In the genomic region with DNA sequence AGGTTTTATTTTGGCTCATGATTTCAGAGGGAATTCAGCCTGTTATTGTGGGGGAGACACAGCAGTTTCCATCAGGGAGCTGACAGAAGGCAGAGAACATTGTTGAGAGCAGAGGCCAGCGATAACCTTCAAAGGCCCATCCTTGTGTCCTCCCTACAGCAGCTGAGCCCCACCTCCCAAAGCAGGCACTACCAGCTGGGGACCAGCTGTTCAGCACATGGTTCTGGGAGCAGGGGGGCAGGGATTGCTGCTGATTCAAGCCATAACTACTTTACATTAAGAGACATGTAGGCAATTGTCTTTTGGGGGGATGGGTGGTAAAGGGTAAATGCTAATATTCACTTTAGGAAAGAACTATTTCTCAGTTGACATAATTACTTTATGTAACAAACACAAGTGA, we compare ENCODE assay signal across 29 mouse cellular contexts. TPM values are rescaled to one million over a fixed set of nuclear protein-coding genes. Genes with fewer than 3 reads are reported as not detected.
DNase-seq lines count a peak whose midpoint lies in the region; ATAC-seq lines count a peak whose summit lies in the region.
"Had no signal": no experiment of that assay in that cellular context is flagged by ENCODE, and none has a peak within 500 bp of the region (broad histone marks: within the 10 kb centered on the region; RNA-seq: fewer than 3 reads in every experiment).

No protein-coding gene starts in this region.

- H3K4me3 ChIP-seq in limb, embryonic 11.5 days (ENCODE audit: low read depth, low read length), result no peak overlapping the region
- H3K4me3 ChIP-seq in limb, embryonic 10.5 days, result no peak overlapping the region
- H3K4me3 ChIP-seq in neural tube, embryonic 15.5 days (replicated peaks), result no peak overlapping the region
- H3K4me3 ChIP-seq: embryonic facial prominence, embryonic 12.5 days; erythroblast, embryonic 14.5 days; forebrain, embryonic 13.5 days; gastrocnemius, adult 2 months; heart, embryonic 10.5 days; kidney, embryonic 15.5 days; liver, embryonic 15.5 days; megakaryocyte, embryonic 14.5 days; neural tube, embryonic 12.5 days had no signal

- H3K27me3 ChIP-seq in limb, embryonic 11.5 days (ENCODE audit: control insufficient read depth, insufficient read depth, low read length), result no peaks in the 10 kb centered on the region
- no peaks in the 10 kb centered on the region for H3K27me3 ChIP-seq in limb, embryonic 10.5 days (ENCODE audit: low read depth, poor library complexity, severe bottlenecking)
- H3K27me3 ChIP-seq in neural tube, embryonic 15.5 days (replicated peaks), result no peaks in the 10 kb centered on the region
- H3K27me3 ChIP-seq: CH12.LX; embryonic facial prominence, embryonic 12.5 days; forebrain, embryonic 13.5 days; kidney, embryonic 15.5 days; neural tube, embryonic 12.5 days; Patski had no signal

- WGBS in limb, embryonic 11.5 days, result 42% methylated on average over 1 of the region's 1 CpGs
- 41% methylated on average over 1 of the region's 1 CpGs for WGBS in limb, embryonic 10.5 days
- WGBS in neural tube, embryonic 15.5 days, result 28% methylated on average over 1 of the region's 1 CpGs

- ATAC-seq in limb, embryonic 11.5 days (ENCODE audit: insufficient number of reproducible peaks, low FRiP score, low TSS enrichment, low read depth), result no peak
- ATAC-seq in neural tube, embryonic 15.5 days (ENCODE audit: low FRiP score), result no peak
- ATAC-seq: forebrain, embryonic 13.5 days; intestine, postnatal 0 days; Patski had no signal

- no peaks in the 10 kb centered on the region for H3K4me1 ChIP-seq in limb, embryonic 11.5 days (ENCODE audit: control insufficient read depth, insufficient read depth, low read length)
- no peaks in the 10 kb centered on the region for H3K4me1 ChIP-seq in limb, embryonic 10.5 days
- no peaks in the 10 kb centered on the region for H3K4me1 ChIP-seq in neural tube, embryonic 15.5 days
- H3K4me1 ChIP-seq: embryonic facial prominence, embryonic 12.5 days; forebrain, embryonic 13.5 days; kidney, embryonic 15.5 days; liver, embryonic 15.5 days; megakaryocyte, embryonic 14.5 days; neural tube, embryonic 12.5 days had no signal

- H3K4me2 ChIP-seq in limb, embryonic 11.5 days (ENCODE audit: low read depth, severe bottlenecking), result no peak overlapping the region
- no peak overlapping the region for H3K4me2 ChIP-seq in neural tube, embryonic 15.5 days
- H3K4me2 ChIP-seq: embryonic facial prominence, embryonic 12.5 days; forebrain, embryonic 13.5 days; kidney, embryonic 15.5 days; liver, embryonic 15.5 days; neural tube, embryonic 12.5 days had no signal

- H3K9me3 ChIP-seq in limb, embryonic 11.5 days (ENCODE audit: control insufficient read depth, low read length), result no peaks in the 10 kb centered on the region
- H3K9me3 ChIP-seq in limb, embryonic 10.5 days (replicated peaks), result no peaks in the 10 kb centered on the region
- H3K9me3 ChIP-seq in neural tube, embryonic 15.5 days (replicated peaks), result no peaks in the 10 kb centered on the region
- H3K9me3 ChIP-seq: embryonic facial prominence, embryonic 12.5 days; forebrain, embryonic 13.5 days; G1E; heart, embryonic 10.5 days; kidney, embryonic 15.5 days; liver, embryonic 15.5 days; neural tube, embryonic 12.5 days had no signal

- H3K36me3 ChIP-seq in limb, embryonic 11.5 days (ENCODE audit: control insufficient read depth, insufficient read depth, low read length), result no peaks in the 10 kb centered on the region
- H3K36me3 ChIP-seq in limb, embryonic 10.5 days, result no peaks in the 10 kb centered on the region
- H3K36me3 ChIP-seq in neural tube, embryonic 15.5 days, result no peaks in the 10 kb centered on the region
- H3K36me3 ChIP-seq: embryonic facial prominence, embryonic 12.5 days; G1E; heart, embryonic 10.5 days; kidney, embryonic 15.5 days; liver, embryonic 15.5 days; neural tube, embryonic 12.5 days had no signal

- DNase-seq in limb, embryonic 11.5 days (ENCODE audit: low spot score), result peak; percentile 34
- DNase-seq in limb, embryonic 10.5 days (ENCODE audit: low spot score), result no peak
- peak; percentile 33 for DNase-seq in neural tube, embryonic 10.5 days (ENCODE audit: extremely low spot score, low spot score)
- peak; percentile 62 for DNase-seq in mesoderm, embryonic 11.5 days (ENCODE audit: low read depth, low spot score)
- DNase-seq in layer of hippocampus, postnatal 36 days, result no peak
- no peak for DNase-seq in layer of hippocampus, postnatal 10 days (ENCODE audit: low spot score in 2 of 2)
- DNase-seq: adrenal gland, adult 2 months; cerebellum, adult 11-12 months; cerebellum, postnatal 25 days; gastrocnemius, adult 2 months; heart, postnatal 4 days; kidney, postnatal 36 days; liver; right cerebral cortex, adult 18-20 months; right cerebral cortex, postnatal 4 days; thymus, postnatal 14 days had no signal

- no peak overlapping the region for H3K9ac ChIP-seq in limb, embryonic 11.5 days (ENCODE audit: low read length)
- H3K9ac ChIP-seq in neural tube, embryonic 15.5 days (replicated peaks), result no peak overlapping the region
- H3K9ac ChIP-seq: embryonic facial prominence, embryonic 12.5 days; forebrain, embryonic 13.5 days; kidney, embryonic 15.5 days; liver, embryonic 15.5 days; neural tube, embryonic 12.5 days had no signal

- no peak overlapping the region for H3K27ac ChIP-seq in limb, embryonic 11.5 days (replicated peaks; ENCODE audit: low read depth, low read length)
- no peak overlapping the region for H3K27ac ChIP-seq in limb, embryonic 10.5 days
- H3K27ac ChIP-seq in neural tube, embryonic 15.5 days (replicated peaks), result no peak overlapping the region
- H3K27ac ChIP-seq: embryonic facial prominence, embryonic 12.5 days; forebrain, embryonic 13.5 days; gastrocnemius, adult 2 months; heart, embryonic 10.5 days; kidney, embryonic 15.5 days; liver, embryonic 15.5 days; neural tube, embryonic 12.5 days had no signal

RNA-seq across cellular contexts. Expression of gene Stk24, which starts 17.7 kb away (rescaled TPM):
- 45.3 and 51.5 TPM in 2 replicates for polyA plus RNA-seq in limb, embryonic 11.5 days (2014; fragmentation: Nextera tagmentation; extraction: Ambion mirVana)
- 43.2 and 43.8 TPM in 2 replicates for polyA plus RNA-seq in limb, embryonic 10.5 days (2016; fragmentation: Nextera tagmentation; extraction: Ambion mirVana)
- 15.2 and 22.0 TPM in 2 replicates for polyA plus RNA-seq in neural tube, embryonic 15.5 days (2015; fragmentation: Nextera tagmentation; extraction: Ambion mirVana)
- 10 to 100 TPM; 57.3 to 62.1 TPM for total RNA-seq in layer of hippocampus, postnatal 36 days (2021)
- total RNA-seq in layer of hippocampus, postnatal 10 days (2021), result 10 to 100 TPM; 45.8 to 51.1 TPM

Comparison
In these comparisons a context has a peak if more than half of its experiments do, and no peak if none do; other contexts are left out.
1. DNase-seq: peak in limb, embryonic 11.5 days (single experiment), neural tube, embryonic 10.5 days (single experiment) and mesoderm, embryonic 11.5 days (single experiment); none in limb, embryonic 10.5 days (single experiment), layer of hippocampus, postnatal 36 days (0 of 2) and layer of hippocampus, postnatal 10 days (0 of 2).